Mouse (Mus musculus) MEL-GATA-1-ER (cell line): Measurements from ENCODE around the gene Abcg2.
"Not testable (repeated sequence)": the region's sequence is repeated elsewhere in the genome, so short reads cannot be mapped to it uniquely, and the experiment has no call there.

Experiments
- DNase-seq: peaks from one replicate; pipeline ENCODE4 v3.0.0-alpha.2; 2012; ENCODE audit warnings: low read depth; ENCODE audit errors: extremely low read depth

Gene Abcg2

DNA sequence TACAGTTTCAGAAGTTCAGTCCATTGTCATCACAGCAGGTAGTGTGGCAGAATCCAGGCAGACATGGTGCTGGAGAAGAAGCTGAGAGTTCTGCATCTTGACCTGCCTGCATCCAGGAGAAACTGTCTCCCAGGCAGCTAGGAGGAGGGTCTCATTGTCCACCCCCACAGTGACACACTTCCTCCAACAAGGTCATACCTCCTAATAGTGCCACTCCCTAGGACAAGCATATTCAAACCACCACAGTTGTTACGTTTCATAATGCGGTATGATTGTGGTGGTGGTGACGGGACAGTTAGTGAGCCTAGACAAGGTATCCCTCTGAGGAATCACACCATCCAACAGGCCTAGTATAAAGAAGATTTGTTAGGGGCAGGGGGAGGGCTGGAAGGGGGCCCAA is at the start of gene Abcg2:
TSS of gene Abcg2 (plus strand) at position 301 of the 400 bp plus-strand sequence.
- not testable (repeated sequence) for DNase-seq

DNA sequence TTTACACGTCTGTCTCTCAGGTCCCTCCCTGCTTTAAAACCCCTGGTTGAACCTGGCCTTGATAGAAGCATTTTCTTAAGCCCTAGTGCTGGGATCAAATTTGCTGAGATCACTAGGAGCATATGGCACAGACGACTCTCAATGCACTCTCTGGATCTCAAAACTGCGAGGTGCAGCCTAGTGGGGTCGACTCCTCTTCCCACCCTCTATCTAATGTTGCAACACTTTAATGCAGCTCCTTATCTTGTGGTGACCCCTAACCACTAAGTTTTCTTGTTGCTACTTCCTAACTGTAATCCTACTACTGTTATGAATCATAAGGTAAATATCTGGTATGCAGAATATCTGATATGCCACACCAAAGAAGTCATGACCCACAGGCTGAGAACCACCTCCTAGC is 44.1 kb upstream of the Abcg2 start:
- DNase-seq = not testable (repeated sequence)

DNA sequence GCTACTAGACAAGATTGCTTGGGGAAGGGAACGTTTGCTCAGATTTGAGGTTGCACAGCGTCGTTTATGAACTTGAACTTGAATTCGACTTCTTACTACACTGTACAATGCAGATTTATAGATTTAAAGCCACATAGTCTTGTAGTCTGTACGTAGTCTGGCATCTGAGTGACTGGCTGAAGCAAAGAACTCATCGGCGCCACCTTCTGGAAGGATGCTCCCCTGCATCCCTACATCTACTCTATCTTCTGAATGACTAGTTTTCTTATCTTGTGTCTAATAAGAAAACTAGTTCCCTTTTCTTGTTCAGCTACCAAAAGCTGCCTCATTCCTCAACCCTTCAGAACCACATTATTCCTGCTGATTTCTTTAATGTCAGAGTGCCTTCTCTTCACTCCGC is 41.5 kb upstream of the Abcg2 start:
- DNase-seq = peak; percentile 53

DNA sequence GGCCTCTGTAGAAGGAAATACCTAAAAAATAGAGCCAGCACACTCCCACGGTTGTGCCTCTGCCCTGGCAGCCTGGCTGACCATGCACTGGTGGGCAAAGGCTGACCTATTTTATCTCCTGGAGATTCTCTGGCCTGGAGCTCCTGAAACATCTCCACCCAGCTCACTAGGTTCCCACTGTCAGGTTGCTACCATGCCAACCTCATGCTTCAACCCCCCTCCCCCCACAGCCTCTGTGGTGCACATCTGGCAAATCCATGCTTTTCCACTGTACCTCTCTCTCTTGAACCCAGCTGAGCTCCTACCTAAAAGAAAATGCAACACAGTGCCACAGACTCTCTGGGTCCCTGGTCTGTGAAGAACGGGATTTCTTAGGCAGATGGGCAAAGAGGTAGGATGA is 39.4 kb upstream of the Abcg2 start:
- not testable (repeated sequence) for DNase-seq

DNA sequence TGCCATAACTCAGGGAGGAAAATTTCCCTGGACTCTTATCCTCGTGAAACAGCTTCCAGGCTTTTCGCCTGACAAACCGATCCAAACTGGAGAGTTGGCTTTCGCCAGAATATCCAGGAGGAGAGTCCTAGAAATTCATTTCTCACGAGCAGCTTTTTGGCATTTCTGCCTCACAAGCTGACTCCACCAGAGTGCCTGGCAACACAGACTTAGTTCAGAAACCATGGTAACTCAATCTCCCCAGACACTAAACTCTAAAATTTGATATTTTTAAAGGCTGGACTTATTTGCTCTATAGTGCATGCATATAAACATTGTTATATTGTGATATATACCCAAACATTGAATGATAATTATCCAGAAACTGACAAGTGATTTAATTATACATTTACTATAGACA is 38.3 kb upstream of the Abcg2 start:
- DNase-seq = not testable (repeated sequence)

DNA sequence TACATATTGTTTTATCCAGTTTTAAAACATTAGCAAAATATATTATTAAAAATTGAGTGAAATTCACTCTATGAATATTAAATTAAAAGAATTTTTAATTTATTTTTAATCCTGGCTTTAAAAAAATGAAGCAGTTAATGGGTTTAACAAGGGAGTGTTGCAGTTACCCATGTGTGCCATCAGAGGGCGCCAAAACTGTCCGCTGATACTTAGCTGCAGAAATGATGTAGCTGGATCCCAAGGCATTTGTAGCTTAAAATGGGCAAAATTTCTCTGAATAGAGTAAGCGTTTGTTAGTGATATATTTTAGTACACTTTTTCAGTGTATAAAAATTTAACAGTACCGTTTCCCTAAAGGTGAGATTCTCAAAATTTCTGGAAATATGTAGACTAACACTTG is 37.5 kb upstream of the Abcg2 start:
- DNase-seq = peak; percentile 45

DNA sequence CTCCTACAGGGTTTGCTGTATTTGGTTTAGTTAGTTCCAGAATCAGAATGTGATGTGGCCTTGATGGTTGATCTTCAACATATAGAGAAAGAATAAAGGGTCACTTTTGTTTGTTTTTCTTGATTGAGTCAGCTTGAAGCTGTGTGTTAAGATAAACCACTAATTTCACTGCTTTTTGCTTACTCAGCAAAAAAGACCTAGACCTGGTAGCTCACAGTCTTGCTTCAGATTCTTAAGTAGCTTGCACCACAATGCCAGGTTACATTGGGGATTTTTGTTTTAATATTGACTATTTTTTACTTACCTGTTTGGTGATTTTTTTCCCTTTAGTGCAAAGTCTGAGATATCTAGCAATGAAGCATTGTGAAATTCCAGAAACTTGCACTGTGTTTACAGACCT is 30.5 kb upstream of the Abcg2 start:
- not testable (repeated sequence) for DNase-seq

DNA sequence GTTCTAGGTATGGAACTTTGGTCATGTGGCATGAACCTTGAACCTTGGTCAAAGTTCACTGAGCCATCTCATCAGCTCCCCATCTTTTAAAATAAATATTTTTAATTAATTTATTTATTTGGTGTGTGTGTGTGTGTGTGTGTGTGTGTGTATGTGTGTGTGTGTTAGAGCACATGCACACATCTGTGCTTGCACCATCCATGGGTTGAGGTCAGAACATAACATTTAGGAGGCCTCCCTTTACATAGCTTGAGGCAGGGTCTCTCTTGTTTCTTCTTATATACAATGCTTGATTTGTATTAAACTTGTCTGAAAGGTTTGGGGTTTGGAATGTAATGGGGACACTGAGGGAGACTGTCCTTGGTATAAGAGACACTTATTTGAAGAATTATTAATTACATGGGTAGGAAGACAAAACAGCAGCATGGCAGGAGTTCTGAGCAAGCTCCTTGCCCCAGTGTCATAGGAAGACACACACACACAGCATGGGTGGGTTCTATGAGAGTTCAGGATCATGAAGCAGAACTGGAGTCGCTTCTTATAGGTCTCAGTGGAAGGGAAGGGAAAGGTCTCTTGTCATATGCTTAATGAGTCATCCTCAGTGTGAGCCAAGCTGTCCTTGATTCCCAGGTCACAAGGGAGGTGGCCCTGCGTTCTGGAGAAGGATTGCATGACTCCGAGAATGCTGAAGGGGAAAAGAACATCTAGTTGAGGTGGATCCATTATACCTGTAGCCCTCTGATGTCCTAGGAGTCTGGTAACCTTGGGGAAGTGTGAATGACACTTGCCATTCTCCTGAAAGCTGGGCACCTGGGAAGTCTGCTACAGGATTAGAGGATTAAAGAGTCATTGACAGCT is 9.9 kb downstream of the Abcg2 start:
- DNase-seq = not testable (repeated sequence)

DNA sequence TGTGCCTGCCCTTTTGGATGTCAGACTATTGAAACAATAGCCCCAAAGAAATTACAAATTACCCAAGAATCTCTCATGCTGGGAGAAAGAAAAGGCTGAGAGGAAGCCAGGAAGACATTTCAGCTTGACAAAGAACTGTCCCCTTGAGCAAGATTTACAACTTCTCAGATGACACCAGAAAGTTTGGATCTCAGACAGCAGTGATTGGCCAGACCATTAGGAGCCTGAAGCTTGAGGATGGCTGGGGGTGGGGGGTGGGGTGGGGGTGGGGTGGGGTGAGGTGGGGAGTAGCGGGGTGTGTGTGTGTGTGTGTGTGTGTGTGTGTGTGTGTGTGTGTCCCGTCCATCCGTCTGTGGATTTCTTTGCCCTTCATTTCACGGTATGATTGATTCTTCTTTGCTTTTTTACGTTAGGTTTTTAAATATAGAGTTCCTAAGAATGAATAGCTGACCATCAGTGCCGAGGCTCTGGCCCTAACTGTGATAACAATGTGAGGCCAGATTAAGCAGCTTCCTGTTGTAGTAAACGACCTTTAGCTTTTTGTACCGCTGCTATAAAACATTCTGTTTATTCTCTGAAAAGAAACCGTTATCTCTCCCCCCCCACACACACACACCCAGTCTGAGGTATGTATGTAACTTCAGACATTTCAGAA is 11.4 kb downstream of the Abcg2 start:
- not testable (repeated sequence) for DNase-seq

DNA sequence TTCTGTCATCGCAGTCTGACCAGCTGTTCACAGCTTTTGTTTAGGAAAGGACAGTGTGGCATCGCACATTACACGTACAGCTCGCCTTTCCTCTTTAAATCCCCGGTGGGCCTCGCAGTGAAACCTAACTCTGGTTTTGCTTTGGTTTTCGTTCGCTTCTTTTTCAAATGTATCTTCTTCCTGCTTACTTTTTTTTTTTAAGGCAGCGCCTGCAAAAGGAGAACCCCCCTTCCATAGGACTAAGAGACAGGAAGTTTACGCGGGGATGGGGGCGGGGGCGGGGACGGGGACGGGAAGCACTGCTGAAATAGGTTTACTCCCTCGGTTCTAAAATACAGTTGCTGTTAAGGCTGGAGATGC is 12.0 kb downstream of the Abcg2 start:
- peak; percentile 40 for DNase-seq

DNA sequence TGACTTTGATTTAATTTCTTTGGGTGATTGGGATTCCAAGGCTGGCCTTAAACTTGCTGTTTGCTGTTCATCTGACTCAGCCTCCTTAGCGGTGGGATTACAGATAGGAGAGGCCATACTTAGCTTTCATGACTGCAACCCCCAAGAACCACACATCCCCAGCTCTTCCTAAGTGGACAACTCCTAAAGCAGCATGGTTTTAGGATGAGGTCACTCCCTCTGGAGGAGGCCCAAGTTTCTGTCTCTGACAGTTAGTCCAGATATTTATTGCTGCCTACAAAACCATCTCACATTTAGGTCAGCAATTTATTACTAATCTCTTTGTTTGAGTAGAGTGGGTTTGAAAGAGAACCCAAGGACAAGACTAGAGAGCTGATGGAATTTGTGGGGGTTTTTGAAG is 17.8 kb downstream of the Abcg2 start:
- DNase-seq = not testable (repeated sequence)

DNA sequence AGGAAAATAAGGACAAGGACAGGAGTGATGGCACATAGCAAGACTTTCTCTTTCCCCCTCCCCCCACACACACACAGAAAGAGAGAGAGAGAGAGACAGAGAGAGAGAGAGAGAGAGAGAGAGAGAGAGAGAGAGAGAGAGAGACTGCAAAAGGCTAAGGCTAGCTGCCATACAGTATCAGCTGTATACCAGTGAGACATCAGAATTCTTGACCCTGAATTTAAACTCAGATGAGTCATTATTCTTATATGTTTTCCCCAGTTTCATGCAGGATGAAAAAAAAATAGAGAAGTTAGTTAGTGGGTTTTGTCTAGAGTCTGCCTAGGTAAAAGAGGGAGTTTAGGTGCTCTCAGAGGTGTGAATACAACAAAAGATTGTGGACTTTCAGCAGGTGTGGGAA is 18.7 kb downstream of the Abcg2 start:
- DNase-seq = not testable (repeated sequence)

DNA sequence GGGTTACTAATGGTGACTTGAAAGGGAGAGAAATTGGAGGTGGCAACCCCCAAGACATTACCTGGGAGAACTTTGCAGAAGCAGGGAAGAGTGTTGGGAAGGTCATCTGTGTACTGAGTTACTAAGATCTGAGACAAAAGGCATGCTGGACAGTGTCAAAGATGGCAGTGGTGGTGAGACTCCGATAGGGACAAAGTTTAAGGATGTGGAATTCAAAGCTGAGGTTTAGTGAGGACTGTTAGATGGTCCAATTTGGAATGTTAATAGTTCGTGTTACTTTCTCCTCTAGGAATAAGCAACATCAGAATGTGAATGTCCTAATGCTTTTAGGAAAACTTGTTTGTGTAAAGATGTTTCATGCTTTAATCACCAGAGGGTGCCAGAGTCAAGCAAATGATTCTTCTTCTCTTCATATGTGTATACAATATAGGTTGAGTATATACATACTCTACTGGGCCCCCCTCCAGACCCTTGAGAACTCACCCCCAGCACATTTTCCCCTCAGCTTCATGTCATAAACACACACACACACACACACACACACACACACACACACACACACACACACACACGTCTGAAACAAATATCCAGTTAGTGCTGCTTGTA is 19.3 kb downstream of the Abcg2 start:
- not testable (repeated sequence) for DNase-seq

DNA sequence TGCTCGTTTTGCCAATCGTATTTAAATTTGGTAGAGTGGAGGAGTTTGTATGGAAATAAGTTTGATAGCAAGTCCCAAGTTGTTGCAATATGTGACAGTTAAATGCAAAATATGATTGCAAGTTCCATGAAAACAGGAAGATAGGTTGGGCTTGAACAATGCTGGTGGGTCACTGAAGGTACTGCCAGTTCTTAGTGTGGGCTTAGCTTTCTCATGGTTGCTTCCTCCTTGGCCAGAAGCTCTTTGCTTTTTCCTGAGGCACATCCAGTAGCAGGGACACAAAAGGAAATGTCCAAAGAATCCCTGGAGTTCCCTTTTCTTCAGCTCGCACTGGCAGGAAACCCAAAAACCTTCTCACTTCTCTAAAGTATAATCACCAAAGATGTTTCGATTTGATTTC is 22.3 kb downstream of the Abcg2 start:
- DNase-seq = no peak

DNA sequence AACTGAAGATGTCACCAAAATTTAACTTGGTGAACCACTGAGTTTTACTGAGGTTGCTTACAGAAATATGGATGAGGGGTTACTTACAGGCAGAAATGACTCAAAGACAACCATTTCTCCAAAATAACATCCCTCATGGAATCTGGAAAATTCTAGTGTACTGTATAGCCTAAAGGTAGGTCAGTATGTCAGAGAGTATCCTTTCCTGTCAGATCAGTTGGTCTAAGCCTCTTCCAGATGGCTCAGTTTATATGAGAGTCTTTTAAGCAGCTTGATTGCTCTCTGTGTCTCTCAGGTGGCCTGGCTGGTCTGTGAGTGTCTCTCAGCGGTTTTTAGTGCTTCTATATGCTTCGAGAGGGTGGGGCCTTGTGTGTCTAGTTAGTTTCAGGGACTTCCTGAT is 24.1 kb downstream of the Abcg2 start:
- DNase-seq = no peak

DNA sequence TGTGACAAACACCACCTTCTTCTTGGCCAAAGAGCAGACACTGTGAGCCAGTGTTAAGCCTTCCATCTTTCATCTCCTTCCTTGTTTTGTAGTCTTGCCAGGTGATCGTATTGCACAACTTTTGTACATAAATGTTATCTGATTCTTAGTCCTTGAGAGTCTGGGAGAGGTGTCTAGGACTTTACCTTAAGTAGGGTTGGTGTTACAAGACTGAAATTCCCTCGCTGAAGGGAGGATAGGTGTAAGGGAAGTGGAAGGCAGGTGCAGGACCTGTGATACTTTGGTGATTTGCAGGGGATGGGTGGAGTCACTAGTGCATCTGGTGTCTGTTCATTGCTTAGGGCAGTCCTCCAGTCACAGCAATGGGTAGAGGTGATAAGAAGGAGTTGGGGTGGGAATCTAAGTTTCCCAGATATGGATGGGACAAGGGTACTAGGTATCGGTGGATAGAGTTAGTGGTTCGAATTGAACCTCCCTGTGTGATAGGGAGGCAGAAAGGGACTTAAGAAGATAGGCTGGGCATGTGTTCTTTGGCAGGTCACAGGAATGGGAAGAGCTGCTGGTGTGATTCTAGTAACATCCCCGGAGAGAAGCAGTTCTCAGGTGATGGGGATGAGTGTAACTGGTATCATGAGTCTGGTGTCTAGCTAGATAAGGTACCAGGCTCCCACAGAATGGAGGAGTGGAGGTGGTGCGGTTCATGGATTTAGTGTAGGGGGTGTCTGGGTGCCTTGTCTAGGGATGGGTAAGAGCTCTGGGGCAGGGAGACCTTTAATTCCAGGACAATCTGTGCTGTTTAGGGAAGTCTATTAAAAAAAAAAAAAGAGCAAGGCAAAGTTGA is 25.8 kb downstream of the Abcg2 start:
- no peak for DNase-seq

DNA sequence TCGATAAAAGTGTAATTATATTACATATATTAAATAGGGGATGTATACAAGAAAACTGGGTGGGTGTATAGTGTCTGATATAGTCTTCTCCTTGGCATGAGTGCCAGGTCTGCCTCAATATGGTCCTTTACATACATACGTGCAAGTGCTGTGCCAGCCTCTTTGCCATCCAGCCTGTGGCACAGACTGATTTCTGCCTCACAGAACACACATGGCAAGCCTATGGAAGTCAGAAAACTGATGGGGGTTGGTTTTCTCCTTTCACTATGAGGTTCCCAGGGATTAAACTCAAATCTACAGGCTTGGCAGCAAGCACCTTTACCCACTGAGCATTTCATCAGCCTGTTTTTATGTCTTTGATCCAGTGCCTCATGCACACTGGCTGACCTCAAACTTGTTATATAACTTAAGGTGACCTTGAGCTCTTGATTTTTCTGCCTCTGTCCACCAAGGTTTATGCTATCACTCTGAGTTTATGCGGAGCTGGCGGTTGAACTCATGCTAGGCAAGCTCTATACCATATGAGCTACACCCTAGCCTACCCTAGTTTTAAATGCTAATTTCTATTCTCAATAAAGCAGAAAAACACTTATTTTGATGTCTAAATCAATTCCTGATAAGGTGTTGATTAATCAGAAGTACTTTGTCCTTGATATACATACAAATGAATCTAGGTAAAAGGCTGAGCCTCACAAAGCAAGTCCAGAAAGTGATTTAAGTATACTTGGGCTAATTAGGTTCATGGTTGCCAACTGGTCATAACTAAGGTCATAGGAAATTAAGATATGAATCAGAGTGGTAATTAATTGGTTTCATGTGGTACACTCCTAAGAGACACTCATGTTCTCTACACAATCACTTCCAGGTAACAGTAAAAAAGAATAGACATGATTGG is 26.7 kb downstream of the Abcg2 start:
- no peak for DNase-seq

DNA sequence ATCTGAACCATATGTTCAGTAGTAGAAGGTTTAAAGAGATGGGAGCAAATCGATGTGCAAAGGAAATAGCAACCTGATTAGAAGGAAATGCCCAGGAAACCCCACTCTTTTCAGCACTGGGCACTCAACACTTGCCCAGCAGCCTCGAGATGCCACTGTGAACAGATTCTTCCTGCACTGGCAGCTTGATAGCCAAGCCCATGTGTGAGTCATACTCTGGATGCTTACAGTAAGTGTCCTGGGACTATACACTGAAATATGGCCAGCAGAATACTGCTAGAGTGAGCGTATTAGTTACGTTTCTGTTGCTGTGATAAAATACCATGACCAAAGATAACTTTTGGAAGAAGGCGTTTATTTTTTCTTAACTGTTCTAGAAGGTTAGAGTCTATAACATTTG is 39.8 kb downstream of the Abcg2 start:
- no peak for DNase-seq

DNA sequence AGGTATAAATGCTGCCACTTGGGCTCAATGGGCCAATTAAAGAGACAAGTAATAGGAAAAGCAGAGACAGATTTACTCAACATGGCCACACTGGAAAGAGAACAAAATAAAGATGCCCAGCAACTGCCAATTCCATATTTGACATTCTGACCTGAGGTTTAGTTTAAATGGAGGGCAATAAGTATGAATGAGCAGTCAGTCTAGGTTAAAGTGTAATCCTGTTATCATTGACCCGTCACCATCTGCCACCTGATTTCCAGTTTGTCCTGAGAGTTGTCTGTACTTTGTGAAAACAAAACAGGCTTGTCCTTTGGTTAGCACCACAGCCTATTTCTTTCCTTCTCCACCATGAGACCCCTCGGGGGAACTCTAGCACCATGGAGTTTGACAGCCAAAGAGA is 44.9 kb downstream of the Abcg2 start:
- no peak for DNase-seq

DNA sequence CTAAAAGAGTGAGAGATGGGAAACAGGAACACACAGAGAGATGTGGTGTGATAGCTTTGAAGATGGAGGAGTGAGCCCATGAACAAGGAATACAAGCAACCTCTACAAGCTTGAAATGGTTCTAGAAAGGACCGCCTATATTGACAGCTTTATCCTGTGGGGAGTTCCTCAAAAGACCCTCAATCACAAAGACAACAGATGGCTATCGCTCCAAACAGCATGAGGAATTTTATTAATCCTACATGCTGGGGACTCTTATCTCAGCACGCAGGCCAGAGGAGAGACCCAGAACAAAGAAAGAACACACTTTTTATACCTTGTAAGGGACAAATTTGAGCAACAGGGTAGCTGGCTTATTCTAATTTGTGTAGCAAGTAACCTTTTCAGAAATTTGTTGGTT is 48.1 kb downstream of the Abcg2 start:
- DNase-seq = no peak

DNA sequence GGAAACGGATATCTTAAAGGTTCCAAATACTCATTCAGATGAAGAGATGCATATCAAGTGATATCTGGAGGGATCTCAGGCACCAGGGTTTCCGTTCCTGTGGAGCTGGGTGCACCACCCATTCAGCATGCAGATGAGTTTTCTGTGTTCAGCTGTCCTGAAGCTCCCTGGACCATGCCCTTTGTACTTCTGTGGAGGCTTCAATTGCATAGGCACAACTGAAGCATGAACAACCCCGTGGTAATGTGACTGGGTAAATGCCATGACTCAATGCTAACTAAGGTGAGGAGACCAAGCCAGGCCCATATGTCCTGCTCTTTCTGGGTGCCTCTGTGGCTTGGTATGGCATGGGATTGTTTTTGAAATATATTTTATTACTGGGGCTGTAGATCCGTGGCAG is 49.4 kb downstream of the Abcg2 start:
- DNase-seq = no peak
